Mouse (Mus musculus) CH12.LX (cell line): ENCODE measurements around the gene Gm3415. TPM values are rescaled to one million over a fixed set of nuclear protein-coding genes. Genes with fewer than 3 reads are reported as not detected.

ENCODE experiments used
- DNase-seq: peaks from one replicate; pipeline ENCODE4 v3.0.0-alpha.2; 2013; ENCODE audit errors: extremely low read depth
- H3K27ac ChIP-seq: 2 replicates; pipeline ENCODE4 v1.5.1; 2012; ENCODE audit warnings: low read depth, mild to moderate bottlenecking, control low read depth, moderate library complexity; ENCODE audit not compliant: insufficient read depth
- H3K27me3 ChIP-seq: replicated peaks from 2 replicates; pipeline ENCODE3; 2012; ENCODE audit warnings: inconsistent platforms
- H3K36me3 ChIP-seq, 2 experiments: replicated peaks in 1 of 2; 2 replicates each; pipeline versions ENCODE3 to v1.6.1; 2012; ENCODE audit warnings: inconsistent platforms in 1 of 2, low read length in 1 of 2, mild to moderate bottlenecking in 1 of 2, mixed read lengths in 1 of 2, moderate library complexity in 1 of 2; ENCODE audit not compliant: control insufficient read depth in 1 of 2, insufficient read depth in 1 of 2
- H3K4me1 ChIP-seq, 2 experiments: 2 replicates each; pipeline ENCODE4 v1.6.1; 2012; ENCODE audit warnings: inconsistent platforms in 1 of 2, moderate library complexity in 1 of 2; ENCODE audit not compliant: insufficient read depth in 2 of 2, control insufficient read depth in 1 of 2
- H3K4me2 ChIP-seq: 2 replicates; pipeline ENCODE4 v1.6.1; 2012; ENCODE audit warnings: low read depth, mild to moderate bottlenecking, control low read depth; ENCODE audit not compliant: poor library complexity, insufficient read depth, severe bottlenecking
- H3K4me3 ChIP-seq, 3 experiments: fragments of 150-350 bp in 1 of 3; sonication (generic) in 1 of 3; replicated peaks in 1 of 3; 2 replicates each; pipeline versions ENCODE3 to v1.5.1; 2011 to 2012; ENCODE audit warnings: low read depth in 2 of 3, low read length in 2 of 3, mild to moderate bottlenecking in 2 of 3, moderate library complexity in 2 of 3, control low read depth in 1 of 3, improper control_type of control experiment in 1 of 3, inconsistent platforms in 1 of 3, mixed read lengths in 1 of 3; ENCODE audit not compliant: poor library complexity in 1 of 3
- H3K79me2 ChIP-seq: replicated peaks from 2 replicates; pipeline ENCODE4 v1.6.1; 2012; ENCODE audit warnings: mild to moderate bottlenecking, moderate library complexity; ENCODE audit not compliant: control insufficient read depth, poor library complexity, insufficient read depth, severe bottlenecking; ENCODE audit errors: extremely low read depth
- H3K9ac ChIP-seq: 2 replicates; pipeline ENCODE4 v1.6.1; 2012; ENCODE audit warnings: low read depth, mild to moderate bottlenecking, control low read depth, moderate library complexity; ENCODE audit not compliant: insufficient read depth
- H3K9me3 ChIP-seq: replicated peaks from 2 replicates; pipeline ENCODE3; 2012; ENCODE audit warnings: low read length, inconsistent platforms, mixed read lengths
- BHLHE40 ChIP-seq: IDR thresholded peaks from 2 replicates; pipeline ENCODE4 v1.6.1; 2011; ENCODE audit warnings: mild to moderate bottlenecking, low read depth, low read length, improper control_type of control experiment
- CHD1 ChIP-seq: IDR thresholded peaks from 2 replicates; pipeline ENCODE4 v1.6.1; 2012; ENCODE audit warnings: low read depth, low read length, improper control_type of control experiment, inconsistent platforms
- CHD2 ChIP-seq: IDR thresholded peaks from 2 replicates; pipeline ENCODE4 v1.6.1; 2011; ENCODE audit warnings: low read length, improper control_type of control experiment
- CTCF ChIP-seq, 2 experiments: IDR thresholded peaks in 1 of 2; conservative IDR thresholded peaks in 1 of 2; 2 replicates each; pipeline ENCODE4 v1.5.1; 2011 to 2012; ENCODE audit warnings: low read depth in 2 of 2, low read length in 2 of 2, improper control_type of control experiment in 1 of 2, inconsistent platforms in 1 of 2, mild to moderate bottlenecking in 1 of 2, moderate library complexity in 1 of 2
- E2F4 ChIP-seq: IDR thresholded peaks from 2 replicates; pipeline ENCODE4 v1.6.1; 2011; ENCODE audit warnings: low read depth, low read length, improper control_type of control experiment; ENCODE audit not compliant: insufficient replicate concordance
- ELF1 ChIP-seq: IDR thresholded peaks from 2 replicates; pipeline ENCODE4 v1.6.1; 2014; ENCODE audit warnings: low read depth, mild to moderate bottlenecking, inconsistent platforms, low read length, improper control_type of control experiment
- EP300 ChIP-seq: IDR thresholded peaks from 2 replicates; pipeline ENCODE4 v1.6.1; 2011; ENCODE audit warnings: low read length, improper control_type of control experiment
- ETS1 ChIP-seq: conservative IDR thresholded peaks from 2 replicates; pipeline ENCODE4 v1.6.1; 2012; ENCODE audit warnings: low read depth, mild to moderate bottlenecking, inconsistent platforms, low read length, improper control_type of control experiment, moderate library complexity
- GABPA ChIP-seq: IDR thresholded peaks from 2 replicates; pipeline ENCODE4 v1.6.1; 2012; ENCODE audit warnings: low read depth, low read length, improper control_type of control experiment, inconsistent platforms; ENCODE audit not compliant: insufficient replicate concordance
- HCFC1 ChIP-seq: IDR thresholded peaks from 2 replicates; pipeline ENCODE4 v1.6.1; 2012; ENCODE audit warnings: low read depth, mild to moderate bottlenecking, inconsistent platforms, low read length, improper control_type of control experiment
- IRF4 ChIP-seq: IDR thresholded peaks from 2 replicates; pipeline ENCODE4 v1.6.1; 2014; ENCODE audit warnings: low read depth, mild to moderate bottlenecking, inconsistent platforms, low read length, improper control_type of control experiment
- KAT2A ChIP-seq: IDR thresholded peaks from 2 replicates; pipeline ENCODE4 v1.6.1; 2012; ENCODE audit warnings: low read length, improper control_type of control experiment, inconsistent platforms; ENCODE audit not compliant: insufficient replicate concordance
- MAX ChIP-seq: IDR thresholded peaks from 2 replicates; pipeline ENCODE4 v1.6.1; 2011; ENCODE audit warnings: low read length, improper control_type of control experiment
- MAZ ChIP-seq: IDR thresholded peaks from 2 replicates; pipeline ENCODE4 v1.6.1; 2012; ENCODE audit warnings: low read depth, mild to moderate bottlenecking, inconsistent platforms, low read length, improper control_type of control experiment, moderate library complexity
- MEF2A ChIP-seq: IDR thresholded peaks from 2 replicates; pipeline ENCODE4 v1.6.1; 2014; ENCODE audit warnings: low read depth, mild to moderate bottlenecking, inconsistent platforms, low read length, improper control_type of control experiment, borderline replicate concordance
- MXI1 ChIP-seq: IDR thresholded peaks from 2 replicates; pipeline ENCODE4 v1.6.1; 2011; ENCODE audit warnings: mild to moderate bottlenecking, low read depth, low read length, improper control_type of control experiment
- NELFE ChIP-seq: IDR thresholded peaks from 2 replicates; pipeline ENCODE4 v1.6.1; 2011; ENCODE audit warnings: low read depth, low read length, improper control_type of control experiment
- NRF1 ChIP-seq: IDR thresholded peaks from 2 replicates; pipeline ENCODE4 v1.6.1; 2014; ENCODE audit warnings: low read depth, mild to moderate bottlenecking, inconsistent platforms, low read length, improper control_type of control experiment, moderate library complexity
- PAX5 ChIP-seq: IDR thresholded peaks from 2 replicates; pipeline ENCODE4 v1.6.1; 2012; ENCODE audit warnings: low read length, inconsistent platforms, mixed read lengths
- POLR2A ChIP-seq: IDR thresholded peaks from 2 replicates; pipeline ENCODE4 v1.6.1; 2011; ENCODE audit warnings: low read depth, mild to moderate bottlenecking, improper control_type of control experiment, low read length
- POLR2AphosphoS2 ChIP-seq: IDR thresholded peaks from 2 replicates; pipeline ENCODE4 v1.6.1; 2011; ENCODE audit warnings: low read depth, low read length, improper control_type of control experiment
- RAD21 ChIP-seq: IDR thresholded peaks from 2 replicates; pipeline ENCODE4 v1.6.1; 2011; ENCODE audit warnings: low read depth, mild to moderate bottlenecking, low read length, improper control_type of control experiment, moderate library complexity
- RCOR1 ChIP-seq: conservative IDR thresholded peaks from 2 replicates; pipeline ENCODE4 v1.6.1; 2012; ENCODE audit warnings: low read depth, mild to moderate bottlenecking, inconsistent platforms, low read length, improper control_type of control experiment
- SMC3 ChIP-seq: IDR thresholded peaks from 2 replicates; pipeline ENCODE4 v1.6.1; 2011; ENCODE audit warnings: low read depth, low read length, improper control_type of control experiment
- TBP ChIP-seq: conservative IDR thresholded peaks from 2 replicates; pipeline ENCODE4 v1.6.1; 2011; ENCODE audit warnings: low read depth, low read length, improper control_type of control experiment
- TCF12 ChIP-seq: IDR thresholded peaks from 2 replicates; pipeline ENCODE4 v1.6.1; 2014; ENCODE audit warnings: low read depth, mild to moderate bottlenecking, inconsistent platforms, low read length, improper control_type of control experiment
- UBTF ChIP-seq: IDR thresholded peaks from 2 replicates; pipeline ENCODE4 v1.6.1; 2012; ENCODE audit warnings: low read depth, mild to moderate bottlenecking, inconsistent platforms, low read length, improper control_type of control experiment, moderate library complexity
- USF1 ChIP-seq: IDR thresholded peaks from 2 replicates; pipeline ENCODE4 v1.6.1; 2014; ENCODE audit warnings: low read depth, mild to moderate bottlenecking, inconsistent platforms, low read length, improper control_type of control experiment
- USF2 ChIP-seq: conservative IDR thresholded peaks from 2 replicates; pipeline ENCODE4 v1.6.1; 2011; ENCODE audit warnings: low read depth, low read length, improper control_type of control experiment
- ZKSCAN1 ChIP-seq: IDR thresholded peaks from 2 replicates; pipeline ENCODE4 v1.6.1; 2012; ENCODE audit warnings: low read depth, inconsistent platforms, low read length, improper control_type of control experiment, borderline replicate concordance
- dilution Hi-C: fragments of 300-500 bp; cut with MboI; formaldehyde crosslinking; loops from 2 replicates; pipeline ENCODE4 v1.14.3; 2020; ENCODE audit warnings: low sequenced_read_pairs; ENCODE audit not compliant: extremely low pct_unique_long_range_greater_than_20kb, extremely low pct_ligation_motif_present
- in situ Hi-C: fragments of 300-500 bp; cut with MboI; formaldehyde crosslinking; loops from 3 replicates; pipeline ENCODE4 v1.14.3; 2019; ENCODE audit warnings: low sequenced_read_pairs, low pct_ligation_motif_present, low pct_unique_long_range_greater_than_20kb, mixed read lengths
- polyA plus RNA-seq: library from polyadenylated mRNA; unstranded; fragments of >175 nt; gene quantifications from 2 replicates; pipeline ENCODE4 v1.2.1, GENCODE M21; 2012; ENCODE audit warnings: low read depth; ENCODE audit not compliant: insufficient read length
- total RNA-seq, 2 experiments: library from RNA; depleted of rRNA; stranded (reverse); fragments of 300-350 nt in 1 of 2; fragments of >200 nt in 1 of 2; gene quantifications; 2 replicates each; pipeline ENCODE4 v1.2.3; 2012 to 2014

The Gm3415 gene
- total and polyA plus RNA-seq, 3 experiments, result not detected

- Histone ChIP-seq H3K9ac (no peak overlapping the region), H3K4me1 (peaks cover 16 to 56% of the 10 kb centered on the region in 2 experiments), H3K27ac (peak overlapping the region; percentile 53), H3K4me3 (no peak overlapping the region), H3K79me2 (no peaks in the 10 kb centered on the region), H3K27me3 (no peaks in the 10 kb centered on the region), H3K36me3 (no peaks in the 10 kb centered on the region), H3K4me2 (0 out of 2 replicates have a peak overlapping the region, but pooled peaks have one; percentile 1), H3K9me3 (peaks cover 3% of the 10 kb centered on the region)
- dilution Hi-C loops (no loop called here), in situ Hi-C loops (no loop called here)
- peak; percentile 61 for DNase-seq
- TF ChIP-seq KAT2A (no peak), USF1 (no peak), NRF1 (no peak), BHLHE40 (peak; percentile 55), NELFE (no peak), IRF4 (peak; percentile 75), CHD1 (peak; percentile 99), MAX (no peak), CHD2 (peak; percentile 46; the same call in 1 of the 2 replicates), EP300 (peak; percentile 82), MEF2A (peak; percentile 99), MAZ (0 out of 2 replicates have a peak, but pooled peaks have one; percentile 66), MXI1 (0 out of 2 replicates have a peak, but pooled peaks have one; percentile 51), ELF1 (no peak), UBTF (no peak), ETS1 (peak; percentile 70), TCF12 (peak; percentile 96)
These were observed 51.0 kb downstream of the Gm3415 start for GRCm38 (mm10) chr5:146606895-146607294.

- DNase-seq, result peak; percentile 84
- H3K4me2 ChIP-seq, result no peak overlapping the region; the same call in 1 of the 2 replicates
- dilution Hi-C loops (no loop called here), in situ Hi-C loops (no loop called here)
- no peak overlapping the region for H3K4me3 ChIP-seq
- no peaks in the 10 kb centered on the region for H3K27me3 ChIP-seq
- H3K4me1 ChIP-seq, result peaks cover 16 to 56% of the 10 kb centered on the region in 2 experiments
- no peak overlapping the region for H3K9ac ChIP-seq
- H3K36me3 ChIP-seq, result no peaks in the 10 kb centered on the region
- H3K9me3 ChIP-seq, result no peaks in the 10 kb centered on the region
- H3K27ac ChIP-seq, result peak overlapping the region; percentile 53; the same call in 1 of the 2 replicates
- no peaks in the 10 kb centered on the region for H3K79me2 ChIP-seq
- TF ChIP-seq EP300, result peak; percentile 83
- 0 out of 2 replicates have a peak, but pooled peaks have one; percentile 47 for TF ChIP-seq KAT2A
- no peak for TF ChIP-seq UBTF
- TF ChIP-seq MEF2A, result peak; percentile 80; the same call in 1 of the 2 replicates
- 0 out of 2 replicates have a peak, but pooled peaks have one; percentile 29 for TF ChIP-seq TBP
- no peak for TF ChIP-seq CHD1
- peak; percentile 89 for TF ChIP-seq MAX
- TF ChIP-seq GABPA, result no peak
- TF ChIP-seq PAX5, result no peak
- 0 out of 2 replicates have a peak, but pooled peaks have one; percentile 29 for TF ChIP-seq HCFC1
- no peak for TF ChIP-seq POLR2A
- peak; percentile 57; the same call in 1 of the 2 replicates for TF ChIP-seq MXI1
- no peak for TF ChIP-seq CTCF (conservative IDR thresholded peaks at IDR 0.05 in 1 of 2, IDR thresholded peaks at IDR 0.05 in 1 of 2; ENCODE audit: low read depth in 2 of 2, low read length in 2 of 2)
- TF ChIP-seq BHLHE40, result peak; percentile 84
- TF ChIP-seq CHD2, result peak; percentile 35; the same call in 1 of the 2 replicates
- no peak for TF ChIP-seq POLR2AphosphoS2
- TF ChIP-seq E2F4, result no peak
- no peak for TF ChIP-seq NELFE
- TF ChIP-seq ELF1, result no peak
- TF ChIP-seq USF2, result no peak
- no peak for TF ChIP-seq ZKSCAN1
- no peak; the same call in 1 of the 2 replicates for TF ChIP-seq RAD21
- TF ChIP-seq RCOR1, result no peak
- no peak for TF ChIP-seq NRF1
- no peak for TF ChIP-seq SMC3
- peak; percentile 97 for TF ChIP-seq TCF12
- peak; percentile 57 for TF ChIP-seq IRF4
These were observed 51.9 kb downstream of the Gm3415 start for GRCm38 (mm10) chr5:146607816-146608215.
